ENCODE assay signal across 9 mouse cellular contexts in genomic region chr9:64100442-64100841, GRCm38 (mm10). TPM values are rescaled to one million over a fixed set of nuclear protein-coding genes. Genes with fewer than 3 reads are reported as not detected.
DNase-seq lines count a peak whose midpoint lies in the region; TF ChIP-seq lines count a peak whose summit lies in the region.
"Had no signal": no experiment of that assay in that cellular context is flagged by ENCODE, and none has a peak within 500 bp of the region (broad histone marks: within the 10 kb centered on the region; RNA-seq: fewer than 3 reads in every experiment).

No protein-coding gene starts in this region.

- H3K27me3 ChIP-seq in MEL (ENCODE audit: control insufficient read depth in 1 of 2, insufficient read depth in 2 of 2, low read length in 2 of 2) = no peaks in the 10 kb centered on the region; a peak in 1 of 4 replicates

- intact Hi-C loops in gastrocnemius, postnatal 36 days (cut with DNase I) = loop anchor here (1.0 kb wide), 1 partner anchor 185 kb away; no protein-coding TSS in a partner anchor

- 0 out of 4 replicates have a peak, but pooled peaks cover 0 to 3% of the 10 kb centered on the region in 2 experiments for H3K4me1 ChIP-seq in MEL (ENCODE audit: control insufficient read depth in 1 of 2, insufficient read depth in 2 of 2, low read length in 2 of 2)

- no peak for TF ChIP-seq POLR2A in MEL (IDR thresholded peaks at IDR 0.05; ENCODE audit: control insufficient read depth in 1 of 2, insufficient read depth in 1 of 2, low read depth in 1 of 2, low read length in 2 of 2, poor library complexity in 1 of 2)

- no peaks in the 10 kb centered on the region for H3K9me3 ChIP-seq in MEL (replicated peaks; ENCODE audit: insufficient read depth, low read length)

- no peak overlapping the region for H3K9ac ChIP-seq in MEL (ENCODE audit: control insufficient read depth, low read depth, low read length, poor library complexity, severe bottlenecking)

- H3K36me3 ChIP-seq in MEL (ENCODE audit: control insufficient read depth in 1 of 2, insufficient read depth in 2 of 2, low read length in 2 of 2) = no peaks in the 10 kb centered on the region

- peak; percentile 8 for DNase-seq in cerebellum, adult 11 months
- DNase-seq in cerebellum, adult 11-12 months = no peak
- DNase-seq in MEL (ENCODE audit: low read depth, low spot score) = peak; percentile 77
- DNase-seq in cerebellum, adult 9-10 months = peak; percentile 23
- DNase-seq in gastrocnemius, postnatal 36 days = peak; percentile 66 to 74
- DNase-seq in kidney, postnatal 4 days = peak; percentile 85 to 87
- DNase-seq in lung, postnatal 10 days = peak; percentile 86
- peak; percentile 48 to 77 for DNase-seq in spleen, adult 18-20 months

- H3K79me2 ChIP-seq in MEL (ENCODE audit: control insufficient read depth, insufficient read depth, low read length, poor library complexity) = no peaks in the 10 kb centered on the region

- no peak overlapping the region for H3K4me3 ChIP-seq in MEL (ENCODE audit: control insufficient read depth in 1 of 2, insufficient read depth in 1 of 2, low read depth in 2 of 2, low read length in 2 of 2)

- peak in 2 of 3 experiments; percentile 97 to 99 for TF ChIP-seq CTCF in MEL (IDR thresholded peaks at IDR 0.05 in 2 of 3, conservative IDR thresholded peaks at IDR 0.05 in 1 of 3; ENCODE audit: control insufficient read depth in 1 of 3, insufficient read depth in 1 of 3, low read depth in 2 of 3, low read length in 3 of 3, poor library complexity in 1 of 3, severe bottlenecking in 1 of 3)

- no peak for TF ChIP-seq EP300 in MEL (IDR thresholded peaks at IDR 0.05; ENCODE audit: low read depth in 1 of 2, low read length in 2 of 2)

- peak; percentile 97 for TF ChIP-seq RAD21 in MEL (IDR thresholded peaks at IDR 0.05; ENCODE audit: low read depth, low read length)

- H3K27ac ChIP-seq in MEL (ENCODE audit: control insufficient read depth, low read depth, low read length) = no peak overlapping the region

TF ChIP-seq in MEL, 35 proteins besides CTCF, POLR2A, EP300 and RAD21:
- TF ChIP-seq CHD1 (IDR thresholded peaks at IDR 0.05; ENCODE audit: low read depth, low read length) (no peak), CHD2 (IDR thresholded peaks at IDR 0.05; ENCODE audit: low read length) (no peak), POLR2AphosphoS5 (IDR thresholded peaks at IDR 0.05; ENCODE audit: borderline replicate concordance, low read depth, low read length) (no peak), GATA1 (IDR thresholded peaks at IDR 0.05; ENCODE audit: low read depth, low read length) (no peak), KAT2A (conservative IDR thresholded peaks at IDR 0.05; ENCODE audit: low read depth, low read length) (no peak), ZC3H11A (IDR thresholded peaks at IDR 0.05; ENCODE audit: low read depth, low read length) (peak; percentile 92), TAL1 (IDR thresholded peaks at IDR 0.05; ENCODE audit: low read length) (no peak), SMC3 (IDR thresholded peaks at IDR 0.05; ENCODE audit: low read depth, low read length) (peak; percentile 94), ETS1 (IDR thresholded peaks at IDR 0.05; ENCODE audit: low read depth, low read length) (no peak), USF2 (IDR thresholded peaks at IDR 0.05; ENCODE audit: borderline replicate concordance in 1 of 2, insufficient read depth in 1 of 2, low read depth in 1 of 2, low read length in 2 of 2) (no peak)

RNA-seq across cellular contexts. Expression of gene Lctl, which starts 16.5 kb away (rescaled TPM):
- total RNA-seq in MEL (2012; rRNA removed) = 0.46 and 0.54 TPM in 2 replicates
- not detected for polyA plus RNA-seq in MEL (2012; ENCODE audit: insufficient read depth in 1 of 2, insufficient read length in 2 of 2, low read depth in 1 of 2, low replicate concordance in 2 of 2, missing spikeins in 1 of 2)
- total RNA-seq in gastrocnemius, postnatal 36 days (2021) = not detected
- total RNA-seq: left cerebral cortex, postnatal 10 days had no signal
